Mouse (Mus musculus): ENCODE results near the gene Cgnl1.
"Not testable (repeated sequence)": the region's sequence is repeated elsewhere in the genome, so short reads cannot be mapped to it uniquely, and the experiment has no call there.

Gene Cgnl1

DNA sequence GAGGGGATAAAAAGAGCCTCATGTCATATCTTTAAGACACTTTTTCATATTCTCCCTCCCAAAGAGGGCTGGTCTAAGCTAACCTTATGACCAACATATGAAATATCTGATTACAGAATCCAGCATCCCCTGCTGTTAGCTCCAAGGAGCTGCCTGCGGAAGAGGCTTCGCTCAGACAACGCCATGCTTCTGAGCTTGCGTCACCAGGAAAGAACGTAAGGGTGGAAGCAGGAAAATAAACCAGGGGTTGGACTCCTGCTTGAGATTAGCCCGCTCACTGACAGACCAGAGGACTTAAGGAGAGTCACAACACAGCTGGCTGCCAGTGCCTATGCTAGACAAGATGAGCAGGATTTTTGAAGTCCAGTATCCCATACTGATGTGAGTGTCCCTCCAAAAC is 105.0 kb downstream of the Cgnl1 start:
- peak; percentile 96 for DNase-seq

DNA sequence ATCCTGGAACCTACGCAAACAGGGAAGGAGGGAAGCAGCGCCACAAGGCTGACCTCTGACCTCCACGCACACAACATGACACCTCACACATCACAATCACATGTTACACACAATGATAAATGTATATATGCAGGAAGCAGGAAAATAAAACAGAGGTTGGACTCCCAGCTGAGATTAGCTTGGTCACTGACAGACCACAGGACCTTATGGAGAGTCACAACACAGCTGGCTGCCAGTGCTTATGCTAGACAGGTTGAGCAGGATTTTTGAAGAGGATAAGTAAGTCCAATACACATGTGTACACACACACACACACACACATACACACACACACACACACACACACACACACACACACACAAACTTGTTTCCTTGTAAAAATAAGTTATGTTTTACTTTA is 105.9 kb downstream of the Cgnl1 start:
- no peak for DNase-seq

DNA sequence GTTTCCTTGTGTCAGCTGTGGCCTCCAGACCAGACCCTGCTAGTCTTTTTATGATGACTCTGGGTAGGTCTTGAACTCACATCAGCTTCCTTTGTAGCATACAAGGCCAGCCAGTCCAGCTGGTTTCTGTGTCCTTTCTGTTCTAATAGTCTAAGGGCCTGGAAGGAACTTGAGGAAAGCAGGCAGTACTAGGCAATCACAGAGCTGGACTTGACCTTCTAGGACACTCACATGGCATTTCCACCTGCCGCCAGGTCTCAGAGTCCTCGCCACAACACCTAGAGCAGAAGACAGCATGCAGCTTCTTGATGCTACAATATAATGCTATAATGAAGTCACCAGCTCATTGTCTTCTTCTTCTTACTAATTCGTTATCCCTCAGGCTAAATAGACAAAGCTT is 106.5 kb downstream of the Cgnl1 start:
- no peak for DNase-seq

- peak; percentile 93 for DNase-seq
These were observed 107.8 kb downstream of the Cgnl1 start for GRCm38 (mm10) chr9:71663421-71664217.

- peak; percentile 96 for DNase-seq
These were observed 110.9 kb downstream of the Cgnl1 start for GRCm38 (mm10) chr9:71660540-71660939.

DNA sequence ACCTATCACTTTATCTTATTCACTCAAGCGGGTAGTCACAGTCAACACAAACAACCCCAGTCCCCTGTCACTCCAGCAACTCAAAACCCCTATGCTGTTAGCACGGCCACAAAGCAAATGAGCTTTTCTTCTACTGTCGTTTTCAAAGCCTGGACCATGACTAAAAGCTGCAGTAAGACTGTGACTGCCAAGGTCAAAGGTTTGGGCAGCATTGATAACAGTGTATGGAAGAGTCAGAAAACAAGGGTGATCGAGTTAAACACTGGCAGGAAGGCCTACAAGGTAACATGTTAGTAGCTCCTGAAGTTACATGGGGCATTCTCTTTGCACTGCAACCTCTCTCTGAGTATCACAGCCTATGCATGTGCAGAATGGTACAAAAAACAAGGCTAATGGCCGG is 111.7 kb downstream of the Cgnl1 start:
- DNase-seq = no peak

DNA sequence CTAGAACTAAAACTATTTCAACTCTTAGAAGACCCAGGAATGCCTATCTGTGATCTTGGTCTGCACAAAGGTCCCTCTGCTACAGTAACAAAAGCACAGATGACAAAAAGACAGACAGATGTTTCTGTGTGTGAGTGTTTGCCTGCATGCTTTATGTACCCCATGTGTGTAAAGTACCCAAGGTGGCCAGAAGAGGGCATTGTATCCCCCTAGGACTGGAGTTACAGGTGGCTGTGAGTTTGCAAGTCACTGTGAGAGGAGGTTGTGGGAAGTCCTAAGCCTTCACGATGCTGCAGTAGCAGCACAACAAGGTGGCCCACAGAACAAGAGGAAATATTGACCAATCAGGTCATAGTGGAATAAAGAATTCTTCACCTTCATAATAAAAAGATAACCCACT is 114.2 kb downstream of the Cgnl1 start:
- no peak for DNase-seq

- DNase-seq = no peak
These were observed 116.5 kb downstream of the Cgnl1 start for GRCm38 (mm10) chr9:71654861-71655260.

DNA sequence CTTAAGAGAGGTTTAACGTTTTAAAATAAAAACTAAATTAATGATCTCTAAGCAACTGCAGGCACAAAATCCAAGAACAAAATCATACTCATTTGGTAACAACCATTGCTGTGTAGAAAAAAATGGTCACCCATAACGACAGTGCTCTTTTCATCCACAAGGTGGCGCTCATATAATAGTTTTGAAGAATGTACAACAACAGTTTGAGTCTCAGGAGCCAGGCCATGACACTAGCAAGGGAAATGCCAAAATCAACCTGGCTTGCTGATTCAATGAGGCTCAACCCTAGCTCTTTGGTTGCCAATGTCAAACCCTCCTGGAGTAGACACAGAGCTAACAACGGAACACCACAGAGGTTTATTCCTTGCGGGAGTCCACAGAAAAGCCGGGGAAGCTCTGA is 125.3 kb downstream of the Cgnl1 start:
- DNase-seq = peak; percentile 95

DNA sequence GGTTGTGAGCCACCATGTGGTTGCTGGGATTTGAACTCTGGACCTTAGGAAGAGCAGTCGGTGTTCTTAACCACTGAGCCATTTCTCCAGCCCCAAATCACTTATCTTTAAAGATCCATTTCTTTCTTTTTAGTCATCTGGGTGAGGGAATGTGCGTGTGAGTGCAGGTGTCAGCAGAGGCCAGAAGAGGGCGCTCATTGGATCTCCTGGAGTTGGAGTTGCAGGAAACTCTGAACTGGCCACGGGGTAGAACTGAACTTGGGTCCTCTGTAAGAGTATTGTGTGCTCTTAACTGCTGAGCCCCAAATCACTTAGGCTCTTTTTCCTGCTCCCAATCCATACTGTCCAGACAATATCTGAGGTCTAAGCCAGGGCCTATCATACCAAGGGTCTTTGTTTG is 127.8 kb downstream of the Cgnl1 start:
- DNase-seq = no peak

- no peak for DNase-seq
These were observed 129.1 kb downstream of the Cgnl1 start for GRCm38 (mm10) chr9:71642270-71642669.

DNA sequence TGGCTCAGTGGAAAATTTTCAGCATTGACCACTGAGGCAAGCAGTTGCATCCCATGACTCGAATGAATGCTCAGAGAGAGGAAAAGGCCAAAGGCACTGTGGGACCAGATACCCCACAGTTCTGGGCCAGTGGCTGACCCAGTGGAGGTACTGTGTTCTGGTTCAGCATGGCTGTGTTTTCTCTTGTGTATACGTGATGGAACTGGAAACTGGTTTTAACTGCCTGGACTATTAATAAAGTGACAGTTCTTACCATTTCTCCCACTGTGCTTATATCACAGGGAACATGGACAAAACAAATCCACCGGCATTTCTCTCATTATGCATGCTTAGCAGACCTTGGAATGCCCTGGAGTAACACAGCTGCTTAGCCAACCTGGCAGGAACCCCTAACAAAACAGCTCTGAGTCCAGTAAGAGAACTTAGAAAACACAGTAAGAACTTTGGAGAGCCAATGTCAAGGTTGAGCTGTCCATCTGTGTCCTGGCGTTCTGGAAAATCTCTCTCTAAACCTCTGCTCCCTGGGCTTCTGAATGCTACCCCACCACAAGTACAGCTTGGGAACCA is 131.0 kb downstream of the Cgnl1 start:
- DNase-seq = no peak

DNA sequence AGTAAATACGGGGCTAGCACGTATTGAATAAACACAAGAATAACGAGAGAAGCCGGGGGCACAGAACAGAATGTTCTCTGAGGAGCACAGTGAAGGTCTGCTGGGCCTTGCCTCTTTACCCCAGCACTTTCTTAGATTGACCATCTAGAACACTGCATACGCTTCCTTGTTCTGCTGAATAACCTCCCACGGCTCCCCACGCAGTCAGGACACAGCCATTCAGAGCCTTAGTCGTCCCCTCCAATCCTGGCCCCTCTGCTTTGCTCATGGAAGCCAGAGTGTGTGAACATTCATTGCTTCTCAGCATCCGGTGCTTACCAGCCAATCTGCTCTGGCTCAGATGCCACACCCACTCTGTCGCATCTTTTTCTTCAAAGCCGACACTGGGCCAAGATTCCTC is 133.2 kb downstream of the Cgnl1 start:
- DNase-seq = no peak

DNA sequence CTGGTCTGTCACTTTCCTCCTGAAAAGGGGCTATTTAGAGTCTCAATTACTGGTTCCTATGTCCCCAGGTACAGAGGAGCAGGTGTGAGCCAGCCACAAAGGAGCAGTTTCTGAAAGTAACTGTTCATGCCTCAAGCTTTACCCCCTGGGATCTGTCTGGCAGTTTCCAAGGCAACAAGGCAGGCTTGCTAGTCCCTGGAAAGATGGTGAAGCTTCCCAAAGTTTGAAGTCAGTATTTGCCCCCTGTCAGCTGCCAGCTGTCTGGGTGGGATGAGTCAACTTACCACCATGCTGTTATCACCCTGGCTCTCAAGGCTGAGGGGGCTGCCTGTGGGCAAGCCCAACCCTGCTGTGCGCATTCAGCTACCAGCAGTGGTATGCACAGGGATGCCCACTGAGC is 134.5 kb downstream of the Cgnl1 start:
- no peak for DNase-seq

DNA sequence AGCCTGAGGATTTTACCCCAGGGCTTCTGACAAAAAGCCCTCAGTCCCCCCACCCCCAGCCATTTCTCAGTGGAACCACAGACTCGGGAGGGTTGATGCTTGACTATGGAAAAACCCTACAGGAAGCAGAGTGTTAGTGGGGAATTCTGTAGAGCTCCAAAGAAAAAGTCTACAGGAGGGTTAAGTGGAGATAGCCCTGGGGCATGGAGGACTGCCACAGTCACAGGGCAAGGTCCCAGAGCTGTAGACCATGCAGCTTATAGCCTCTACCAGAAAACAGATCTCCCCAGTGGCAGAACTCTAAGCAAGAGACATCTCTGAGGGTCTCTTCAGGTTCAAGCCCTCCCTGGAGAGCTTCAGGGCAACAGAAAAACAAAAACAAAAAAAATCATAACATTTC is 135.8 kb downstream of the Cgnl1 start:
- DNase-seq = no peak

DNA sequence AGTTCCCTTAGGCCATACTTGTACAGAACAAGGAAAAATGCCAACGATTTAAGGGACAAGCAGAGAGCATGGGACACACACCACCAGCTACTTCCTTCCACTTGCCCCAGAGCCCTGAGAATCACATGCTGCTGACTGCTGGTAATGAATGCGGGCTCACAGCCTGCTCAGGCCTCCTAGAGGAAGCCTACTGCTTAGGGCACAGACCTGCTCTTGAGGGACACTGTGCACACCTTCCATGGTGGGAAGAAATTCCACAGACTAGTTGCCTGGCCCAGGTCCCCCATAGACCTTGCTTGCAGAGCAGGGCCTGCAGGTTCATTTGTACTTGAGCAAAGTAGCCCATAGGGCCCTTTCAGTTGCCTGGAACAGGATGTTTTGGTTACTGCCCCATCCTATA is 136.5 kb downstream of the Cgnl1 start:
- DNase-seq = no peak

- DNase-seq = peak; percentile 88
These were observed 142.5 kb downstream of the Cgnl1 start for GRCm38 (mm10) chr9:71628921-71629320.

GRCm38 (mm10) chr9:71628286-71628685 is 143.1 kb downstream of the Cgnl1 start:
- DNase-seq = peak; percentile 85

DNA sequence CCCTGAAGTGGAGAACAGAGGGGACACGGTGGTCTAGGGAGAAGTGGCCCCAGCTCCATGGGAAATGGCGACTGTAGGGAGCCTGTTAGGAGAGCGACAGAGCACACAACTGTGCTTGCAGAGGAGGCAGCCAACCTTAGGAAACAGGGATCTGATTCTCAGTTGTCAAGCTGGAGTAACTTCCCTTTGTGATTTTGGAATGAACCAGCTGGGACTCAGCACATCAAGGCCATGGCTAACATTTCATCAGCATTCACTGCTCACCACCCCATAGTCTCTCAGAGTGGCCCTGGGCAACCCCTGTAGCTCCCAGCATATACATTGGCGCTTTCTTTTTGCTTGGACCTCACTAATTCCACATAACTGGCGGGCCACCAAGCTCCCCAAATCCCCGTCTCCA is 145.4 kb downstream of the Cgnl1 start:
- DNase-seq = no peak

GRCm38 (mm10) chr9:71624793-71625495 is 146.5 kb downstream of the Cgnl1 start:
- DNase-seq = no peak

- no peak for DNase-seq
These were observed 147.4 kb downstream of the Cgnl1 start for GRCm38 (mm10) chr9:71623871-71624569.

DNA sequence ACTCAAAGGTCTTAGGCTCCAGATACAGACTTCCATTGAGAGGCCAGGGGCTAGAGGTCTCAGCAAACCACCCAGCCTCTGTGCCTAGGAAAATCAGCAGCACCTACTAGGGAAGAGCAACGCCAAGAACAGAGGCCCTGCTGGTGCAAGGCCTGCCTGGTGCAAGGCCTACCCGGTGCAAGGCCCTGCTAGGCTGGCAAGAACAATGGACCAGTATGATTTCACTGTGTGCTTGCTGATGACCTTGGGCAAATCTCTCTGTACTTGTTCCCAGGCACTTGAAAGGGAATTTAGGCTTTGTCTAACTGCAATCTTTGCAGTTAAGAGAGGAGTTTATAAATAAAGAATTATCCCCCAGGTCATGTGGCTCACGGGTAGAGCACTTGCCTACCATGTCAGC is 148.8 kb downstream of the Cgnl1 start:
- no peak for DNase-seq

- DNase-seq = no peak
These were observed 149.4 kb downstream of the Cgnl1 start for GRCm38 (mm10) chr9:71621968-71622367.

DNA sequence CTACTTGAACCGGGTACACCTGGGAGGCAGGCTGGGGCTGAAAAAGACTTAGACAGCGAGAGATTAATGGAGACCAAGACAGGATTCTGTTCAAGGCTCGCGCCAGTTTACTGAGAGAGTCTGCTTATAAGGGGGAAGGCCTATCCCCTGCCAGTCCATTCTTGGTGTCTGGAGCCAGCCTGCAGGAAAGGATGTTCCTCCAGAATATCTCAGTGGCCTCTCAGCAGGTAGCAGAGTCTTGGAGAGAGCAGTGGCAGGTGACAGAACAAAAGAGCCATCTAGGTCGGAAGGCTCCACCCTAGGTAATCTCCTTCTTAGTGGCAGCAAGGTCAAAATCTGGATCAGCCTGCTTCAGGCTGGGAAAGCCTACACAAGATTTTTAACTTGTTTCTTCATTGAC is 151.3 kb downstream of the Cgnl1 start:
- not testable (repeated sequence) for DNase-seq
